Mouse (Mus musculus) lung, postnatal 0 days (tissue): ENCODE data around the gene Srd5a2. TPM values are rescaled to one million over a fixed set of nuclear protein-coding genes. Genes with fewer than 3 reads are reported as not detected.
"Not testable (repeated sequence)": the region's sequence is repeated elsewhere in the genome, so short reads cannot be mapped to it uniquely, and the experiment has no call there.

Source experiments
- ATAC-seq: fragments of 200-750 bp; cut with Nextera tagmentation; 2 replicates; pipeline ENCODE4 v1.8.0; 2017; ENCODE audit warnings: moderate library complexity
- DNase-seq: peaks from one replicate; pipeline ENCODE4 v3.0.0-alpha.2; 2016; ENCODE audit warnings: low spot score
- H3K27ac ChIP-seq: fragments of 300-500 bp; sonication (generic); 2 replicates; pipeline ENCODE4 v1.5.1; 2014; ENCODE audit warnings: antibody characterized with exemption, mild to moderate bottlenecking, low read length, mixed read lengths
- H3K27me3 ChIP-seq: fragments of 300-500 bp; sonication (generic); replicated peaks from 2 replicates; pipeline ENCODE4 v1.6.1; 2014; ENCODE audit warnings: low read length, mixed read lengths; ENCODE audit not compliant: insufficient read depth
- H3K36me3 ChIP-seq: fragments of 300-500 bp; sonication (generic); 2 replicates; pipeline ENCODE4 v1.6.1; 2014; ENCODE audit warnings: low read length, mixed read lengths; ENCODE audit not compliant: insufficient read depth
- H3K4me1 ChIP-seq: fragments of 300-500 bp; sonication (generic); 2 replicates; pipeline ENCODE4 v1.6.1; 2014; ENCODE audit warnings: antibody characterized with exemption, low read depth, low read length, mixed read lengths; ENCODE audit not compliant: insufficient read depth
- H3K4me2 ChIP-seq: fragments of 300-500 bp; sonication (generic); replicated peaks from 2 replicates; pipeline ENCODE4 v1.6.1; 2014; ENCODE audit warnings: low read depth, mild to moderate bottlenecking, low read length, moderate library complexity, mixed read lengths
- H3K4me3 ChIP-seq: fragments of 300-500 bp; sonication (generic); 2 replicates; pipeline ENCODE4 v1.5.1; 2014; ENCODE audit warnings: low read depth, low read length
- H3K9ac ChIP-seq: fragments of 300-500 bp; sonication (generic); replicated peaks from 2 replicates; pipeline ENCODE4 v1.6.1; 2014; ENCODE audit warnings: low read depth, mild to moderate bottlenecking
- H3K9me3 ChIP-seq: fragments of 300-500 bp; sonication (generic); 2 replicates; pipeline ENCODE4 v1.6.1; 2016; ENCODE audit warnings: low read length, mixed read lengths
- CTCF ChIP-seq: IDR thresholded peaks from 2 replicates; pipeline ENCODE4 v1.5.1; 2016; ENCODE audit warnings: antibody characterized with exemption, mild to moderate bottlenecking
- EP300 ChIP-seq: IDR thresholded peaks from 2 replicates; pipeline ENCODE4 v1.6.1; 2016; ENCODE audit warnings: antibody characterized with exemption, mild to moderate bottlenecking, control low read depth
- WGBS: fragments of 180-500 bp; shearing (Covaris S2); extraction: QIAGEN DNeasy Blood & Tissue Kit; methylation state at CpG from one replicate; pipeline ENCODE4 v1.1.7; 2014; 5-methylcytosine and 5-hydroxymethylcytosine counted together
- polyA plus RNA-seq: library from polyadenylated mRNA; unstranded; fragments of >200 nt; fragmentation: Nextera tagmentation; extraction: Ambion mirVana; gene quantifications from 2 replicates; pipeline ENCODE4 v1.2.1, GENCODE M21; 2015

The Srd5a2 gene
- polyA plus RNA-seq, 1 experiment from 2014 or later = not detected

DNA sequence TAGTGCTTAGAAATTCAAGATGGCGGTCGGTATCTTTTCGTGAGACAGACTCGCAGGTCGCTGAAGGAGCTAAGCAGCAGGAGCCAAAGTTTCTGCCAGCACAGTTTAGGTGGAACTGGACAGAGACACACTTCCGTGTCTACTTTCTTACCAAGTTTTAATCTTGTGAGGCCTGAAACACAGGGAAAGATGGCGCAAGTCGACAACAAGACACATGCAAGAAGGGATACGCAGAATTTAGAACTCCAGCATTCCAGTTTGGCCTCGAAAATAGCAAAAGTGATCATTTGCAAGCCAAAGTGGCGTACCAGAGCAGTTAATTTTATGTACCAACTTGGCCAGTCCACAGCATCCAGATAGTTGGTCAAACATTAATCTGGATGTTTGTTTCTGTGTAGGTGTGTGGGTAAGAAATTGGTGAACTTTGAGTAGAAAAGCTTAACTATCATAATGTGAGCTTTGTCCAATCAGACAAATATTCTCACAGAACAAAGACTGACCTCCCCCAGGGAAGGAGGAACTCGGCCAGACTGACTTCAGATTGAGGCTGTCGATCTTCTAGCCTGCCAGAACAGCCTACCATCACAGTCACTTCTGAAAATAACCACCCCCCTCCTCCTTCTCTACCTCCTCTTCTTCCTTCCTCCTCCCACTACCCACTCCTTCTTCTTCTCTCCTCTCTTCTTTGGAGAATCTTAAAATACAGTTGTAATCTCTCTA, 31.2 kb upstream of the Srd5a2 start:
- no peaks in the 10 kb centered on the region for H3K27me3 ChIP-seq
- H3K9ac ChIP-seq = no peak overlapping the region
- H3K4me3 ChIP-seq = no peak overlapping the region
- H3K9me3 ChIP-seq = no peaks in the 10 kb centered on the region
- ATAC-seq = no peak
- no peak overlapping the region for H3K27ac ChIP-seq
- H3K4me2 ChIP-seq = no peak overlapping the region
- TF ChIP-seq EP300 (no peak), CTCF (no peak)
- no peaks in the 10 kb centered on the region for H3K4me1 ChIP-seq
- no peaks in the 10 kb centered on the region for H3K36me3 ChIP-seq
- WGBS = 82% methylated on average over 13 of the region's 13 CpGs
- no peak for DNase-seq

GRCm38 (mm10) chr17:74073067-74073466, 25.4 kb upstream of the Srd5a2 start:
- not testable (repeated sequence) for H3K27me3 ChIP-seq, H3K9me3 ChIP-seq, H3K9ac ChIP-seq, H3K36me3 ChIP-seq, H3K4me1 ChIP-seq, ATAC-seq, H3K4me3 ChIP-seq, H3K27ac ChIP-seq, H3K4me2 ChIP-seq, DNase-seq
- 76% methylated on average over 5 of the region's 5 CpGs for WGBS

GRCm38 (mm10) chr17:74062763-74063162, 15.0 kb upstream of the Srd5a2 start:
- not testable (repeated sequence) for H3K4me1 ChIP-seq, DNase-seq, H3K4me2 ChIP-seq, H3K36me3 ChIP-seq, H3K27ac ChIP-seq, H3K9me3 ChIP-seq, H3K27me3 ChIP-seq, ATAC-seq, H3K4me3 ChIP-seq, H3K9ac ChIP-seq
- WGBS = 85% methylated on average over 5 of the region's 5 CpGs

- H3K4me1 ChIP-seq = no peaks in the 10 kb centered on the region
Observed at GRCm38 (mm10) chr17:74048229-74048816, 607 bp upstream of the Srd5a2 start.

DNA sequence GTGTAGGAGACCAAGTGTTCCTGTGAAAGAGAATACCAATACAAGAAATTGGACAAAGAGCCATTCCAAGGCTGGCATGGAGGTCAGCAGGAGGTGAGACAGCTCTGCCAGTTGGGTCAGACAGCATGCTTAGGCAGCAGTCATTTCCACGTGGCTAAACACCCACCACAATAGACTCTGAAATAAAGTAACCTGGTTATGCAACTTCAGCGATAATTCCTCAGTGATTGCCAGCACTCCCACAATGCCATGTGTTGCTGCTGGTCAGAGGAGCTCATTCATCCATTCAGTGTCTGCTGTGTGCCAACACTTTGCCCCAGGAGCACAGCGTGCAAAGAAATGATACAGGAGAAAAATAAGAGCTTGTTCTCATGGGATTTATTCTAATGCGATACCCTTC, 4.0 kb downstream of the Srd5a2 start:
- Histone ChIP-seq H3K27me3 (peaks cover 25% of the 10 kb centered on the region), H3K27ac (no peak overlapping the region), H3K4me3 (no peak overlapping the region), H3K9me3 (no peaks in the 10 kb centered on the region), H3K36me3 (no peaks in the 10 kb centered on the region), H3K9ac (no peak overlapping the region), H3K4me2 (no peak overlapping the region), H3K4me1 (no peaks in the 10 kb centered on the region)
- DNase-seq (no peak), ATAC-seq (no peak)
- WGBS = 67% methylated on average over 4 of the region's 4 CpGs
- TF ChIP-seq CTCF (no peak), EP300 (no peak)

More at GRCm38 (mm10) chr17:74048229-74048816, 607 bp upstream of the Srd5a2 start:
- Histone ChIP-seq H3K9ac (no peak overlapping the region), H3K4me2 (no peak overlapping the region), H3K4me3 (no peak overlapping the region), H3K27me3 (peaks cover 31% of the 10 kb centered on the region), H3K27ac (no peak overlapping the region), H3K9me3 (no peaks in the 10 kb centered on the region), H3K36me3 (no peaks in the 10 kb centered on the region)
- no peak for ATAC-seq
- DNase-seq = no peak
- no peak for TF ChIP-seq CTCF
- TF ChIP-seq EP300 = no peak
- WGBS = 3% methylated on average over 19 of the region's 19 CpGs

- DNase-seq (peak; percentile 84), ATAC-seq (peak; percentile 83)
- no peaks in the 10 kb centered on the region for H3K27me3 ChIP-seq
- H3K9me3 ChIP-seq = no peaks in the 10 kb centered on the region
- TF ChIP-seq EP300 = no peak
- TF ChIP-seq CTCF = peak; percentile 99
- 36% methylated on average over 8 of the region's 8 CpGs for WGBS
- no peaks in the 10 kb centered on the region for H3K4me1 ChIP-seq
- H3K9ac ChIP-seq = no peak overlapping the region
- H3K4me3 ChIP-seq = no peak overlapping the region
- no peaks in the 10 kb centered on the region for H3K36me3 ChIP-seq
- H3K4me2 ChIP-seq = no peak overlapping the region
- H3K27ac ChIP-seq = no peak overlapping the region
Observed at GRCm38 (mm10) chr17:74020526-74021203, 27.1 kb downstream of the Srd5a2 start.
